Mouse (Mus musculus): Measurements from ENCODE around the gene Vti1a.

DNA sequence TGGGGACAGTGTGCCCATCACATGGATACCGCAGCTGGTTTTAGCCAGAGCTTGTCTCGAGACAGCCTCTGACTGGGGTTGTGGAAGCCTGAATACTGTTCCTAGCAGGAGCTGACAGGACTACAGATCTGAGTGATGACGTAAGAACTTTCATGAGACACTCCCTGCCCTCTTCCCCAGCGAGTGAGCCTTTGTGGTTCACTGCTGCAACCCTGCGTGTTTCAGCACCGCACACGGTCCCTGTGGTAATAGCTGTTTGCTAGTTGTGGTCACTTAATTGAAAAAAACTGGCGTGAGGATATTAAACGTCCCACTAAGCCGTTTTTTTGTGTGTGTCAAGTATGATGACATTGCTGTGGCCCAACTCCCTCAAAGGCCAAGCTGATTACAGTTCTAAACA lies 232.6 kb downstream of the Vti1a start:
- TF ChIP-seq POLR2A (IDR thresholded peaks at IDR 0.05; ENCODE audit: extremely low read depth, insufficient read depth, low read length) (no peak), CTCF (IDR thresholded peaks at IDR 0.05; ENCODE audit: extremely low read depth, insufficient read depth, low read length) (no peak)

All from cortical plate, adult 2 months (tissue).